Mouse (Mus musculus) MEL (cell line): ENCODE measurements around the gene Ndufb4. TPM values are rescaled to one million over a fixed set of nuclear protein-coding genes. Genes with fewer than 3 reads are reported as not detected.

Experiments
- DNase-seq: peaks from one replicate; pipeline ENCODE4 v3.0.0; 2011; ENCODE audit warnings: low read depth, low spot score
- H3K27ac ChIP-seq: 2 replicates; pipeline ENCODE4 v1.5.1; 2012; ENCODE audit warnings: low read depth, mild to moderate bottlenecking, control low read depth, low read length, moderate library complexity; ENCODE audit not compliant: control insufficient read depth
- H3K27me3 ChIP-seq, 2 experiments: fragments of 150-350 bp in 1 of 2; sonication (generic) in 1 of 2; 2 replicates each; pipeline ENCODE4 v1.6.1; 2012; ENCODE audit warnings: low read length in 2 of 2, mild to moderate bottlenecking in 2 of 2, improper control_type of control experiment in 1 of 2, moderate library complexity in 1 of 2; ENCODE audit not compliant: insufficient read depth in 2 of 2, control insufficient read depth in 1 of 2
- H3K36me3 ChIP-seq, 2 experiments: 2 replicates each; pipeline ENCODE4 v1.6.1; 2012 to 2014; ENCODE audit warnings: low read length in 2 of 2, improper control_type of control experiment in 1 of 2, inconsistent platforms in 1 of 2, mild to moderate bottlenecking in 1 of 2; ENCODE audit not compliant: insufficient read depth in 2 of 2, control insufficient read depth in 1 of 2
- H3K4me1 ChIP-seq, 2 experiments: fragments of 150-350 bp in 1 of 2; sonication (generic) in 1 of 2; 2 replicates each; pipeline ENCODE4 v1.6.1; 2012; ENCODE audit warnings: low read length in 2 of 2, improper control_type of control experiment in 1 of 2, mild to moderate bottlenecking in 1 of 2; ENCODE audit not compliant: insufficient read depth in 2 of 2, control insufficient read depth in 1 of 2
- H3K4me3 ChIP-seq, 2 experiments: fragments of 150-350 bp in 1 of 2; sonication (generic) in 1 of 2; 2 replicates each; pipeline ENCODE4 v1.5.1; 2012; ENCODE audit warnings: low read depth in 2 of 2, low read length in 2 of 2, mild to moderate bottlenecking in 2 of 2, moderate library complexity in 2 of 2, control low read depth in 1 of 2, improper control_type of control experiment in 1 of 2; ENCODE audit not compliant: control insufficient read depth in 1 of 2, insufficient read depth in 1 of 2
- H3K79me2 ChIP-seq: 2 replicates; pipeline ENCODE4 v1.6.1; 2012; ENCODE audit warnings: mild to moderate bottlenecking, low read length, moderate library complexity; ENCODE audit not compliant: control insufficient read depth, poor library complexity, insufficient read depth
- H3K9ac ChIP-seq: 2 replicates; pipeline ENCODE4 v1.6.1; 2012; ENCODE audit warnings: low read depth, mild to moderate bottlenecking, control low read depth, low read length, moderate library complexity; ENCODE audit not compliant: control insufficient read depth, poor library complexity, severe bottlenecking
- H3K9me3 ChIP-seq: fragments of 150-350 bp; sonication (generic); replicated peaks from 2 replicates; pipeline ENCODE4 v1.6.1; 2012; ENCODE audit warnings: mild to moderate bottlenecking, low read length, improper control_type of control experiment, moderate library complexity; ENCODE audit not compliant: insufficient read depth
- BHLHE40 ChIP-seq: IDR thresholded peaks from 2 replicates; pipeline ENCODE4 v1.6.1; 2012; ENCODE audit warnings: low read depth, mild to moderate bottlenecking, inconsistent platforms, low read length, improper control_type of control experiment, borderline replicate concordance
- CHD1 ChIP-seq: IDR thresholded peaks from 2 replicates; pipeline ENCODE4 v1.6.1; 2012; ENCODE audit warnings: low read depth, mild to moderate bottlenecking, inconsistent platforms, low read length, improper control_type of control experiment
- CHD2 ChIP-seq: IDR thresholded peaks from 2 replicates; pipeline ENCODE4 v1.6.1; 2011; ENCODE audit warnings: low read length, improper control_type of control experiment
- CTCF ChIP-seq, 3 experiments: IDR thresholded peaks in 2 of 3; conservative IDR thresholded peaks in 1 of 3; 2 replicates each; pipeline ENCODE4 v1.5.1; 2011 to 2012; ENCODE audit warnings: low read length in 3 of 3, low read depth in 2 of 3, mild to moderate bottlenecking in 2 of 3, improper control_type of control experiment in 1 of 3, inconsistent platforms in 1 of 3, mixed read lengths in 1 of 3, moderate library complexity in 1 of 3; ENCODE audit not compliant: control insufficient read depth in 1 of 3, insufficient read depth in 1 of 3, poor library complexity in 1 of 3, severe bottlenecking in 1 of 3
- E2F4 ChIP-seq: IDR thresholded peaks from 2 replicates; pipeline ENCODE4 v1.6.1; 2011; ENCODE audit warnings: low read depth, low read length, improper control_type of control experiment, borderline replicate concordance
- EP300 ChIP-seq, 2 experiments: IDR thresholded peaks; 2 replicates each; pipeline ENCODE4 v1.6.1; 2011; ENCODE audit warnings: improper control_type of control experiment in 2 of 2, low read length in 2 of 2, low read depth in 1 of 2, mild to moderate bottlenecking in 1 of 2
- ETS1 ChIP-seq: IDR thresholded peaks from 2 replicates; pipeline ENCODE4 v1.6.1; 2012; ENCODE audit warnings: low read depth, mild to moderate bottlenecking, inconsistent platforms, low read length, improper control_type of control experiment, moderate library complexity
- GATA1 ChIP-seq: IDR thresholded peaks from 2 replicates; pipeline ENCODE4 v1.6.1; 2011; ENCODE audit warnings: low read depth, low read length, improper control_type of control experiment
- JUND ChIP-seq: IDR thresholded peaks from 2 replicates; pipeline ENCODE4 v1.6.1; 2011; ENCODE audit warnings: low read depth, mild to moderate bottlenecking, improper control_type of control experiment, low read length
- KAT2A ChIP-seq: conservative IDR thresholded peaks from 2 replicates; pipeline ENCODE4 v1.6.1; 2012; ENCODE audit warnings: low read depth, low read length, improper control_type of control experiment, inconsistent platforms
- MAX ChIP-seq: IDR thresholded peaks from 2 replicates; pipeline ENCODE4 v1.6.1; 2011; ENCODE audit warnings: low read length, improper control_type of control experiment
- MAZ ChIP-seq: IDR thresholded peaks from 2 replicates; pipeline ENCODE4 v1.6.1; 2012; ENCODE audit warnings: low read depth, mild to moderate bottlenecking, inconsistent platforms, low read length, improper control_type of control experiment
- MYC ChIP-seq: IDR thresholded peaks from 2 replicates; pipeline ENCODE4 v1.6.1; 2011; ENCODE audit warnings: low read depth, mild to moderate bottlenecking, low read length, improper control_type of control experiment, moderate library complexity
- NELFE ChIP-seq: IDR thresholded peaks from 2 replicates; pipeline ENCODE4 v1.6.1; 2011; ENCODE audit warnings: low read depth, low read length, improper control_type of control experiment
- NRF1 ChIP-seq: IDR thresholded peaks from 2 replicates; pipeline ENCODE4 v1.6.1; 2014; ENCODE audit warnings: low read depth, mild to moderate bottlenecking, inconsistent platforms, low read length, improper control_type of control experiment, moderate library complexity; ENCODE audit not compliant: poor library complexity, insufficient read depth, severe bottlenecking
- POLR2AphosphoS5 ChIP-seq: IDR thresholded peaks from 2 replicates; pipeline ENCODE4 v1.6.1; 2012; ENCODE audit warnings: low read depth, borderline replicate concordance, mild to moderate bottlenecking, inconsistent platforms, low read length, moderate library complexity, mixed read lengths
- RCOR1 ChIP-seq: IDR thresholded peaks from 2 replicates; pipeline ENCODE4 v1.6.1; 2012; ENCODE audit warnings: low read depth, mild to moderate bottlenecking, inconsistent platforms, low read length, improper control_type of control experiment
- SIN3A ChIP-seq: IDR thresholded peaks from 2 replicates; pipeline ENCODE4 v1.6.1; 2012; ENCODE audit warnings: low read length, improper control_type of control experiment, inconsistent platforms
- TAL1 ChIP-seq: IDR thresholded peaks from 2 replicates; pipeline ENCODE4 v1.6.1; 2012; ENCODE audit warnings: mild to moderate bottlenecking, inconsistent platforms, low read length, moderate library complexity, mixed read lengths
- TBP ChIP-seq: IDR thresholded peaks from 2 replicates; pipeline ENCODE4 v1.8.0; 2011; ENCODE audit warnings: low read depth, low read length, improper control_type of control experiment
- UBTF ChIP-seq: IDR thresholded peaks from 2 replicates; pipeline ENCODE4 v1.6.1; 2012; ENCODE audit warnings: low read depth, mild to moderate bottlenecking, inconsistent platforms, low read length, improper control_type of control experiment, moderate library complexity, borderline replicate concordance; ENCODE audit not compliant: insufficient read depth
- USF1 ChIP-seq: IDR thresholded peaks from 2 replicates; pipeline ENCODE4 v1.6.1; 2014; ENCODE audit warnings: low read depth, mild to moderate bottlenecking, inconsistent platforms, low read length, improper control_type of control experiment, moderate library complexity
- USF2 ChIP-seq, 2 experiments: IDR thresholded peaks; 2 replicates each; pipeline ENCODE4 v1.6.1; 2011 to 2012; ENCODE audit warnings: improper control_type of control experiment in 2 of 2, low read length in 2 of 2, borderline replicate concordance in 1 of 2, inconsistent platforms in 1 of 2, low read depth in 1 of 2, mild to moderate bottlenecking in 1 of 2; ENCODE audit not compliant: insufficient read depth in 1 of 2
- ZC3H11A ChIP-seq: IDR thresholded peaks from 2 replicates; pipeline ENCODE4 v1.6.1; 2012; ENCODE audit warnings: low read depth, mild to moderate bottlenecking, inconsistent platforms, low read length, improper control_type of control experiment
- ZKSCAN1 ChIP-seq: IDR thresholded peaks from 2 replicates; pipeline ENCODE4 v1.6.1; 2012; ENCODE audit warnings: low read depth, mild to moderate bottlenecking, inconsistent platforms, low read length, improper control_type of control experiment, moderate library complexity
- ZMIZ1 ChIP-seq: IDR thresholded peaks from 2 replicates; pipeline ENCODE4 v1.6.1; 2012; ENCODE audit warnings: low read depth, mild to moderate bottlenecking, inconsistent platforms, low read length, improper control_type of control experiment, moderate library complexity
- polyA plus RNA-seq, 2 experiments: library from polyadenylated mRNA; stranded (reverse) in 1 of 2; unstranded in 1 of 2; fragments of >175 nt in 1 of 2; fragments of >200 nt in 1 of 2; gene quantifications; 2 replicates each; pipeline versions ENCODE4 v1.2.1 to v1.2.4; 2012; ENCODE audit warnings: low replicate concordance in 2 of 2, low read depth in 1 of 2; ENCODE audit not compliant: insufficient read length in 2 of 2, insufficient read depth in 1 of 2, missing spikeins in 1 of 2
- total RNA-seq: library from RNA; depleted of rRNA; stranded (reverse); fragments of 300-350 nt; gene quantifications from 2 replicates; pipeline ENCODE4 v1.2.3, GENCODE M21; 2012

Gene Ndufb4
- total and polyA plus RNA-seq, 3 experiments, result 28.9 to 48.0 TPM; not detected in 1

GRCm38 (mm10) chr16:37635095-37635494, 19.2 kb downstream of the Ndufb4 start:
- Histone ChIP-seq H3K27me3 (no peaks in the 10 kb centered on the region), H3K79me2 (no peaks in the 10 kb centered on the region), H3K4me1 (peaks cover 3 to 13% of the 10 kb centered on the region in 2 experiments; a peak in 3 of 4 replicates), H3K4me3 (no peak overlapping the region), H3K9me3 (no peaks in the 10 kb centered on the region), H3K27ac (no peak overlapping the region), H3K9ac (no peak overlapping the region), H3K36me3 (peaks cover 0 to 18% of the 10 kb centered on the region in 2 experiments; a peak in 2 of 4 replicates)
- TF ChIP-seq BHLHE40, result no peak
- no peak for TF ChIP-seq POLR2AphosphoS5
- no peak for TF ChIP-seq NELFE
- no peak for TF ChIP-seq CHD1
- TF ChIP-seq ZKSCAN1, result no peak
- TF ChIP-seq CTCF (IDR thresholded peaks at IDR 0.05 in 2 of 3, conservative IDR thresholded peaks at IDR 0.05 in 1 of 3; ENCODE audit: control insufficient read depth in 1 of 3, insufficient read depth in 1 of 3, low read depth in 2 of 3, low read length in 3 of 3, poor library complexity in 1 of 3, severe bottlenecking in 1 of 3), result no peak
- TF ChIP-seq MYC, result no peak
- TF ChIP-seq E2F4, result no peak
- TF ChIP-seq KAT2A, result no peak
- no peak for TF ChIP-seq SIN3A
- TF ChIP-seq ZMIZ1, result no peak
- no peak for TF ChIP-seq NRF1
- no peak for TF ChIP-seq UBTF
- TF ChIP-seq MAZ, result no peak
- TF ChIP-seq ETS1, result no peak
- TF ChIP-seq RCOR1, result no peak
- no peak for TF ChIP-seq GATA1
- no peak for TF ChIP-seq CHD2
- no peak for TF ChIP-seq JUND
- no peak for DNase-seq

GRCm38 (mm10) chr16:37634578-37634977, 19.7 kb downstream of the Ndufb4 start:
- Histone ChIP-seq H3K4me3 (peak overlapping the region in 1 of 2 experiments; percentile 15; a peak in 3 of 4 replicates), H3K9ac (no peak overlapping the region), H3K4me1 (peaks cover 3 to 13% of the 10 kb centered on the region in 2 experiments; a peak in 3 of 4 replicates), H3K79me2 (no peaks in the 10 kb centered on the region), H3K36me3 (peaks cover 0 to 18% of the 10 kb centered on the region in 2 experiments; a peak in 2 of 4 replicates), H3K27me3 (no peaks in the 10 kb centered on the region), H3K9me3 (no peaks in the 10 kb centered on the region), H3K27ac (no peak overlapping the region)
- DNase-seq, result peak; percentile 84
- TF ChIP-seq MAX (peak; percentile 71), ETS1 (0 out of 2 replicates have a peak, but pooled peaks have one; percentile 41), TBP (no peak), GATA1 (peak; percentile 77), TAL1 (peak; percentile 81), KAT2A (no peak), USF2 (IDR thresholded peaks at IDR 0.05; ENCODE audit: borderline replicate concordance in 1 of 2, insufficient read depth in 1 of 2, low read depth in 1 of 2, low read length in 2 of 2) (no peak), E2F4 (no peak), ZC3H11A (no peak), MYC (peak; percentile 63; the same call in 1 of the 2 replicates), USF1 (0 out of 2 replicates have a peak, but pooled peaks have one; percentile 25), ZKSCAN1 (no peak), EP300 (IDR thresholded peaks at IDR 0.05; ENCODE audit: low read depth in 1 of 2, low read length in 2 of 2) (peak in 1 of 2 experiments; percentile 67; a peak in 3 of 4 replicates)
